Mouse (Mus musculus): Measurements from ENCODE around the gene Ctxn1.

Gene Ctxn1

GRCm38 (mm10) chr8:4250306-4250970, 8.6 kb downstream of the Ctxn1 start:
- DNase-seq (ENCODE audit: low read depth, low spot score) = peak; percentile 77

- DNase-seq (ENCODE audit: low read depth, low spot score) = no peak
These were observed 9.9 kb downstream of the Ctxn1 start for GRCm38 (mm10) chr8:4249213-4249612.

- DNase-seq (ENCODE audit: low read depth, low spot score) = no peak
These were observed 11.0 kb downstream of the Ctxn1 start, which contains the start of gene Tgfbr3l for GRCm38 (mm10) chr8:4247951-4248540. Gene Tgfbr3l, plus strand, starts transcription at chr8:4248214.

GRCm38 (mm10) chr8:4247241-4247640, 11.8 kb downstream of the Ctxn1 start:
- no peak for DNase-seq (ENCODE audit: low read depth, low spot score)

- no peak for DNase-seq (ENCODE audit: low read depth, low spot score)
These were observed 13.3 kb downstream of the Ctxn1 start for GRCm38 (mm10) chr8:4245737-4246136.

- DNase-seq (ENCODE audit: low read depth, low spot score) = no peak
These were observed 14.0 kb downstream of the Ctxn1 start for GRCm38 (mm10) chr8:4245061-4245460.

GRCm38 (mm10) chr8:4239193-4239890, 19.7 kb downstream of the Ctxn1 start:
- peak; percentile 10 for DNase-seq (ENCODE audit: low read depth, low spot score)

GRCm38 (mm10) chr8:4238434-4239192, 20.5 kb downstream of the Ctxn1 start, which contains the start of the genes Map2k7 and Gm49320:
Gene Map2k7, plus strand, starts transcription at chr8:4238740.
Gene Gm49320, plus strand, starts transcription at chr8:4238865.
- DNase-seq (ENCODE audit: low read depth, low spot score) = peak; percentile 99

GRCm38 (mm10) chr8:4237814-4238433, 21.1 kb downstream of the Ctxn1 start:
- peak; percentile 78 for DNase-seq (ENCODE audit: low read depth, low spot score)

- DNase-seq (ENCODE audit: low read depth, low spot score) = no peak
These were observed 28.3 kb downstream of the Ctxn1 start for GRCm38 (mm10) chr8:4230612-4231351.

- no peak for DNase-seq (ENCODE audit: low read depth, low spot score)
These were observed 29.3 kb downstream of the Ctxn1 start for GRCm38 (mm10) chr8:4229784-4230183.

- no peak for DNase-seq (ENCODE audit: low read depth, low spot score)
These were observed 31.2 kb downstream of the Ctxn1 start for GRCm38 (mm10) chr8:4227919-4228318.

GRCm38 (mm10) chr8:4226739-4227347, 32.2 kb downstream of the Ctxn1 start, which contains the start of gene Lrrc8e:
Gene Lrrc8e, plus strand, starts transcription at chr8:4226827.
- DNase-seq (ENCODE audit: low read depth, low spot score) = no peak

- DNase-seq (ENCODE audit: low read depth, low spot score) = no peak
These were observed 32.8 kb downstream of the Ctxn1 start for GRCm38 (mm10) chr8:4226323-4226722.

GRCm38 (mm10) chr8:4222059-4222458, 37.0 kb downstream of the Ctxn1 start:
- no peak for DNase-seq (ENCODE audit: low read depth, low spot score)

- no peak for DNase-seq (ENCODE audit: low read depth, low spot score)
These were observed 39.5 kb downstream of the Ctxn1 start for GRCm38 (mm10) chr8:4219617-4220016.

- no peak for DNase-seq (ENCODE audit: low read depth, low spot score)
These were observed 42.1 kb downstream of the Ctxn1 start, which contains the start of gene Prr36 for GRCm38 (mm10) chr8:4216791-4217621. Gene Prr36, minus strand, starts transcription at chr8:4217459.

- DNase-seq (ENCODE audit: low read depth, low spot score) = no peak
These were observed 42.8 kb downstream of the Ctxn1 start for GRCm38 (mm10) chr8:4216296-4216695.

Data from A20 (cell line).